Mouse (Mus musculus): ENCODE measurements around the gene Exoc3l. TPM values are rescaled to one million over a fixed set of nuclear protein-coding genes. Genes with fewer than 3 reads are reported as not detected.

Exoc3l gene
- polyA plus RNA-seq (2016; fragmentation: Nextera tagmentation; extraction: Ambion mirVana): 11.9 and 13.8 TPM in 2 replicates

DNA sequence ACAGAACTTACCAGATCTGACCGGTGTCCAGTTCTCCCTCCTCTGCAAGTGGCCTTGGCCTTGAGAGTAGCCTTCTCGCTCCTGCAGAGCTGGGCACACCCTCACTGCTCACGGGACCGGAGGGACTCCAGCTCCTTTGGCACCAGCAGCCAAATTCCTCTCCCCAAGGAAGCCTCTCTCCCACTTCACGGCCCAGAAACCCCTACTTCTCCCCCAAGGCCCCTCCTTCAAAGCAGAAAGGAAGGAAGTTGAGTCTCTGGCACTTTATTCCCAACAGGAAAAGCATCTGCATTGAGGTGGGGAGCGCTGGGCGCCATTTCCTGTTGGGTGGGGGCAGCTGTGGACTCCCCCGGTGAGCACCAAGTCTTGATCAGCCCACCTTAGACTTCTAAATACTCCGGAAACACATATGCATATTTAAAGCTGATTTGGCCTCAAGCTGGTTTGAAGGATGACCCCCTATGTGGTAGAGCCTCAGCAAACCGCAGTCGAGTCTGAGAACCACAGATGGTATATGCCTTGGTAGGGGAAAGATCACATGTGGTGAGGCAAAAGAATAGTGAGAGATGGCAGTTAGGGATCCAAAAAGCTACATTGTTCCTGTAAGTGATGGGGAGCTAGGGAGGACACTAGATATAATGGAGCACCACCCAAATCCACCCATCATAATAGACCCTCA is at the start of gene Exoc3l:
Gene Exoc3l, minus strand, starts transcription at position 207 of the 679 bp plus-strand sequence.
- no peak for ATAC-seq
- H3K27me3 ChIP-seq (replicated peaks): no peaks in the 10 kb centered on the region; the same call in 1 of the 2 replicates
- 30% methylated on average over 11 of the region's 11 CpGs for WGBS (ENCODE audit: insufficient replicate concordance)
- peak within 1 kb of the TSS; percentile 97 for H3K4me3 ChIP-seq
- peak within 1 kb of the TSS; percentile 79 for H3K4me2 ChIP-seq
- peak within 1 kb of the TSS; percentile 93 for H3K27ac ChIP-seq
- H3K9me3 ChIP-seq (replicated peaks): no peaks in the 10 kb centered on the region
- H3K9ac ChIP-seq: peak within 1 kb of the TSS; percentile 97
- H3K36me3 ChIP-seq: peaks cover 29% of the 10 kb centered on the region
- peaks cover 47% of the 10 kb centered on the region for H3K4me1 ChIP-seq

- Histone ChIP-seq H3K4me3 (no peak overlapping the region), H3K27ac (peak overlapping the region; percentile 38; the same call in 1 of the 2 replicates), H3K27me3 (replicated peaks) (peaks cover 59% of the 10 kb centered on the region), H3K9ac (no peak overlapping the region), H3K36me3 (no peaks in the 10 kb centered on the region), H3K4me1 (peaks cover 82% of the 10 kb centered on the region), H3K4me2 (peak overlapping the region; percentile 98), H3K9me3 (replicated peaks) (no peaks in the 10 kb centered on the region)
- no peak for ATAC-seq
- 20% methylated on average over 7 of the region's 7 CpGs for whole genome bisulfite sequencing (ENCODE audit: insufficient replicate concordance)
Measured at GRCm38 (mm10) chr8:105345061-105345975, 49.4 kb upstream of the Exoc3l start.

- no peak overlapping the region; the same call in 1 of the 2 replicates for H3K9ac ChIP-seq
- no peaks in the 10 kb centered on the region for H3K9me3 ChIP-seq (replicated peaks)
- peaks cover 46% of the 10 kb centered on the region for H3K27me3 ChIP-seq (replicated peaks)
- H3K27ac ChIP-seq: no peak overlapping the region
- no peaks in the 10 kb centered on the region for H3K36me3 ChIP-seq
- no peak for ATAC-seq
- H3K4me1 ChIP-seq: peaks cover 91% of the 10 kb centered on the region
- no peak overlapping the region for H3K4me3 ChIP-seq
- H3K4me2 ChIP-seq: no peak overlapping the region
- WGBS (ENCODE audit: insufficient replicate concordance): 69% methylated on average over 8 of the region's 8 CpGs
Measured at GRCm38 (mm10) chr8:105343791-105344574, 48.1 kb upstream of the Exoc3l start.

DNA sequence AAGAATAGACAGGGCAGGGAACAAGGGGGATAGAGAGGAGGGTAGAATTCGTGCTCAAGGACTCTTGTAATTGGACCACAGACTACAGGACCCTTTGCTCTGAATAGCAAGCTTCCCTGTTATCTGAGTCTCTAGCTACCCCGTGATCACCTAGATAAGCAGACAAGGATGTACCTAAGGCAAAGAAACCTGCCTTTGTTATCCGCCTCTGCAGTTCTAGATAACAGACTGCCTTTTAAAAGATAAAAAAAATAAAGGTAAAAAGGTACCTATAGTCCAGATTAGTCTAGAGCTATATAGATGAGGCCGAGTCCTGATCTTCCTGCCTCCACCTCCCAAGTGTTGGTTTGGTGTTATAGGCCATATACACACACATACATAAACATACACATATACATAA is 46.9 kb upstream of the Exoc3l start:
- H3K27me3 ChIP-seq (replicated peaks): peaks cover 34% of the 10 kb centered on the region
- no peak overlapping the region for H3K4me2 ChIP-seq
- ATAC-seq: no peak
- peaks cover 92% of the 10 kb centered on the region for H3K4me1 ChIP-seq
- no peak overlapping the region for H3K9ac ChIP-seq
- H3K27ac ChIP-seq: no peak overlapping the region
- H3K36me3 ChIP-seq: peaks cover under 1% of the 10 kb centered on the region; the same call in 1 of the 2 replicates
- no peak overlapping the region for H3K4me3 ChIP-seq
- no peaks in the 10 kb centered on the region for H3K9me3 ChIP-seq (replicated peaks)
- WGBS (ENCODE audit: insufficient replicate concordance): 51% methylated on average over 4 of the region's 4 CpGs

DNA sequence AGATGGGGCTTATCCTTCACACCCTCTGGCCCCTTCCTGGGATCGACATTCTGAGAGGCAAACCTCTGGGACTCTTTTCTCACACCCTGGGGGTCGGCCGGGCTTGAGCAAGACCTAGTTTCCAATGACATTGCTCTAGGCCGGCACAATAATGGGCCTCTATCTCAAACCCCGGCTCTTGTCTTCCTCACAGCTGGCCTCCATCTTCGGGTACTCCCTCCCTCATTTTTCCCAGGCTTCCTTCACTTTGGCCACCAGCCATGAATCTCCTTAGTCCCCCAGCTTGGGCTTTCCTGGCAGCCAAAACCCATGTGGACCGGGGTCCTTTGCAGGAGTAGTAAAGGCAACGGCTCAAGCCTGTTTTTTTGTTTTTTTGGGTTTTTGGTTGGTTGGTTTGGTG is 45.5 kb upstream of the Exoc3l start:
- Histone ChIP-seq H3K4me2 (no peak overlapping the region), H3K27me3 (replicated peaks) (peaks cover 20% of the 10 kb centered on the region), H3K4me3 (no peak overlapping the region), H3K4me1 (peaks cover 84% of the 10 kb centered on the region), H3K27ac (no peak overlapping the region; the same call in 1 of the 2 replicates), H3K9ac (no peak overlapping the region), H3K9me3 (replicated peaks) (no peaks in the 10 kb centered on the region), H3K36me3 (peaks cover 15% of the 10 kb centered on the region)
- WGBS (ENCODE audit: insufficient replicate concordance): 62% methylated on average over 8 of the region's 8 CpGs
- ATAC-seq: no peak

DNA sequence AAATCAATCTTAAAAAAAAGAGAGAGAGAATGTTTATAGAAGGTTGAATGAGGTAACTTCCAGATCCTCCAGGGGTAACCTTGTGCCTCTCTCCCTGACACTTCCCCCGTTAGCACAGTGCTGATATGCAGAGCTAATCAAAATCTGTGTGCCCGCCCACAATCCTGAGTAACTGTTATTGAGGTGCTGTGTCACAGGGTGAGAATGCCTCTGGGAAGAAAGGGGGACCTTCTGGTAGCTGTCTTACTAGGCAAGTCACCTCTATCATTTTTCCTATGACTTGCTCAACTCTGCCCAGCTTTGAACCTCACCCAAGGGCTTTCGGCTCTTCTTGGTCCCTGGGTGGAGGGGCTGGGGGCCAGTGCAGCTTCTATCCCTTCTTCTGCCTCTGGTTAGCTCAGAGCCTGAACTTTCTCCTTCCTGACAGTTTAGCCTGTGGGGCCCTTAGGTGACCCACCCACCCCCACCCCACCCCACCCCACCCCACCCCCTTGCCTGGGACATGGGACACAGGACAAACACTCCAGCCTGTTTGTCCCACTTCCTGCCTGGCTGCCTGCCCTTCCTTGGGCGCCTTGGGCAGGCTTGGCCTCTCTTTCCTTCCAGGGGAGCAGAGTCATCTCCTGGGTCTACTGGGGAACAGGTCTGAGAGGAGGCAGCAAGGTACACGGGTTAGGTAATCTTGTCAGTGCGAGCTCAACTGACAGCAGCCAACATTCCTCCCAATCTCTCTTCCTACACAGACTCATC is 44.2 kb upstream of the Exoc3l start:
- Histone ChIP-seq H3K4me1 (peaks cover 71% of the 10 kb centered on the region), H3K27me3 (replicated peaks) (peaks cover 7% of the 10 kb centered on the region; the same call in 1 of the 2 replicates), H3K27ac (peak overlapping the region; percentile 59), H3K9me3 (replicated peaks) (no peaks in the 10 kb centered on the region), H3K36me3 (peaks cover 28% of the 10 kb centered on the region), H3K4me3 (no peak overlapping the region), H3K4me2 (peak overlapping the region; percentile 25; the same call in 1 of the 2 replicates), H3K9ac (peak overlapping the region; percentile 23; the same call in 1 of the 2 replicates)
- WGBS (ENCODE audit: insufficient replicate concordance): 18% methylated on average over 6 of the region's 6 CpGs
- peak; percentile 73 for ATAC-seq

GRCm38 (mm10) chr8:105338992-105339391 is 43.1 kb upstream of the Exoc3l start:
- no peak for ATAC-seq

GRCm38 (mm10) chr8:105336373-105337130 is 40.7 kb upstream of the Exoc3l start:
- H3K9ac ChIP-seq: no peak overlapping the region
- no peak for ATAC-seq
- H3K4me1 ChIP-seq: peaks cover 44% of the 10 kb centered on the region
- H3K9me3 ChIP-seq (replicated peaks): no peaks in the 10 kb centered on the region
- H3K4me2 ChIP-seq: no peak overlapping the region
- WGBS (ENCODE audit: insufficient replicate concordance): 83% methylated on average over 31 of the region's 32 CpGs
- no peak overlapping the region for H3K27ac ChIP-seq
- H3K27me3 ChIP-seq (replicated peaks): no peaks in the 10 kb centered on the region
- H3K4me3 ChIP-seq: no peak overlapping the region
- peaks cover 63% of the 10 kb centered on the region for H3K36me3 ChIP-seq

More at GRCm38 (mm10) chr8:105338992-105339391, 43.1 kb upstream of the Exoc3l start:
- Histone ChIP-seq H3K9me3 (replicated peaks) (no peaks in the 10 kb centered on the region), H3K4me3 (no peak overlapping the region), H3K27ac (peak overlapping the region; percentile 26; the same call in 1 of the 2 replicates), H3K4me2 (peak overlapping the region; percentile 5; the same call in 1 of the 2 replicates), H3K4me1 (peaks cover 60% of the 10 kb centered on the region), H3K27me3 (replicated peaks) (no peaks in the 10 kb centered on the region), H3K9ac (no peak overlapping the region), H3K36me3 (peaks cover 39% of the 10 kb centered on the region)
- 11% methylated on average over 4 of the region's 4 CpGs for WGBS (ENCODE audit: insufficient replicate concordance)

DNA sequence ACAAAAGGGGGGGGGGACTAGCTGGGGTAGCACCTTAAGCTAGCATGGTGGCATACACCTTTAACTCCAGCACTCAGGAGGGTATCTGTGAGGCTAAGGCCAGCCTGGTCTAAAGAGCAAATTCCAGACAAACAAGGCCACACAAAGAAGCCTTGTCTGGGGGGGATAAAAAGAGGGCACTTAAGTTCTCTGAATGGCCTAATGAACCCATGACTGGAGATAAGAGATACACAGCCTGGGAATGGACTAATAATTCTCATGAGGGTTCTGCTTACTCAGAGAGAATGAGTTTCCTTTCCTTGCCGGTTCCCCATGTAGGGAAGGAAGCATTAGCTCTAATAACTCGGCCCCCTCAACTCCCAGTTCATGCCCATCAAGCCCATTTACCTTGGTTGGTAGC is 36.6 kb upstream of the Exoc3l start:
- 72% methylated on average over 2 of the region's 2 CpGs for WGBS (ENCODE audit: insufficient replicate concordance)
- Histone ChIP-seq H3K4me2 (no peak overlapping the region), H3K4me3 (no peak overlapping the region), H3K9ac (no peak overlapping the region), H3K9me3 (replicated peaks) (no peaks in the 10 kb centered on the region), H3K27ac (0 out of 2 replicates have a peak overlapping the region, but pooled peaks have one; percentile 32), H3K36me3 (peaks cover 98% of the 10 kb centered on the region), H3K27me3 (replicated peaks) (no peaks in the 10 kb centered on the region), H3K4me1 (peaks cover 9% of the 10 kb centered on the region)
- no peak for ATAC-seq

DNA sequence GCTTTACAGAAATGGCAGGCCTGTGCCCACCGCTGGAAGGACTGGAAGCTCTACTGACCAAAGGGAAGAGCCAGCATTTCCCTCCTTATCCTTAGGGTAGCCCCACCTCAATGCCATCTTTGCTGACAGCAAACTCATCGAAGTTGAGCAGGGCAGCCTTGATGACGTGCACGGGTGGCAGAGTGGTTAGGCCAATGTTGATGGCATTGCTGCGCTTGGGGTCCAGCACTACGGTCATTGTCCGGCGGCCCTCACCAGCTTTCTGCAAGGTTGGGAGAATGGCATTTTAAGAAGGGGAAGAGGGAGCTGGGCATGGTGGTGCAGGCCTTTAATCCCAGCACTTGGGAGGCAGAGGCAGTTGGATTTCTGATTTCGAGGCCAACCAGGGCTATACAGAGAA is 36.0 kb upstream of the Exoc3l start:
- no peak overlapping the region for H3K9ac ChIP-seq
- 91% methylated on average over 9 of the region's 9 CpGs for WGBS (ENCODE audit: insufficient replicate concordance)
- no peak for ATAC-seq
- no peaks in the 10 kb centered on the region for H3K9me3 ChIP-seq (replicated peaks)
- peaks cover 92% of the 10 kb centered on the region for H3K36me3 ChIP-seq
- no peaks in the 10 kb centered on the region for H3K27me3 ChIP-seq (replicated peaks)
- peaks cover 10% of the 10 kb centered on the region for H3K4me1 ChIP-seq
- H3K4me3 ChIP-seq: no peak overlapping the region
- H3K4me2 ChIP-seq: no peak overlapping the region
- no peak overlapping the region for H3K27ac ChIP-seq

All from liver, embryonic 12.5 days (tissue).